Mouse (Mus musculus): ENCODE data around the gene Syt12. TPM values are rescaled to one million over a fixed set of nuclear protein-coding genes. Genes with fewer than 3 reads are reported as not detected.

The Syt12 gene
- polyA plus RNA-seq, 1 experiment from 2014 or later, result 0.17 TPM

DNA sequence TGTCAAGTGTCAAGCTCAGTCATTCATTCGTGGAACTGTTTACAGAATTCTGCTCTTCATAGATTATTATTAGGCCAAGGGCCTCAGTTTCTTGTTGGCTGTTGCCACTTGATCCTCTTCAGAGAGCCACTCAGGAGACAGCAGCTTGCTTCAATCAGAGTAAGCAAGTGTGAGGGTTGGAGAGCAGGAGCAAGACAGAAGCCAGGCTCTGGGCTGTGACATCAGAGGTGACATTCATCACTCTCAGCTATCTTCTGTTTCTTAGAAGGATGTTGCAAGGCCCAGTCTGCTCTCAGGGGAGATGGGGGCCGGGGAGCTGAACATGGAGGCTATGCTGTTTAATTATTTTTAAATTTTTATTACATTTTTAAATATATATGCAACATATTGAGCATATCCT, 25.5 kb upstream of the Syt12 start:
- Histone ChIP-seq H3K4me1 (replicated peaks) (peaks cover 24% of the 10 kb centered on the region), H3K4me2 (no peak overlapping the region), H3K9me3 (replicated peaks) (no peaks in the 10 kb centered on the region), H3K36me3 (no peaks in the 10 kb centered on the region), H3K9ac (no peak overlapping the region), H3K4me3 (replicated peaks) (no peak overlapping the region), H3K27me3 (no peaks in the 10 kb centered on the region), H3K27ac (no peak overlapping the region)
- DNase-seq (no peak), ATAC-seq (ENCODE audit: low read depth) (no peak)
- 54% methylated on average over 2 of the region's 2 CpGs for WGBS (ENCODE audit: insufficient replicate concordance)

DNA sequence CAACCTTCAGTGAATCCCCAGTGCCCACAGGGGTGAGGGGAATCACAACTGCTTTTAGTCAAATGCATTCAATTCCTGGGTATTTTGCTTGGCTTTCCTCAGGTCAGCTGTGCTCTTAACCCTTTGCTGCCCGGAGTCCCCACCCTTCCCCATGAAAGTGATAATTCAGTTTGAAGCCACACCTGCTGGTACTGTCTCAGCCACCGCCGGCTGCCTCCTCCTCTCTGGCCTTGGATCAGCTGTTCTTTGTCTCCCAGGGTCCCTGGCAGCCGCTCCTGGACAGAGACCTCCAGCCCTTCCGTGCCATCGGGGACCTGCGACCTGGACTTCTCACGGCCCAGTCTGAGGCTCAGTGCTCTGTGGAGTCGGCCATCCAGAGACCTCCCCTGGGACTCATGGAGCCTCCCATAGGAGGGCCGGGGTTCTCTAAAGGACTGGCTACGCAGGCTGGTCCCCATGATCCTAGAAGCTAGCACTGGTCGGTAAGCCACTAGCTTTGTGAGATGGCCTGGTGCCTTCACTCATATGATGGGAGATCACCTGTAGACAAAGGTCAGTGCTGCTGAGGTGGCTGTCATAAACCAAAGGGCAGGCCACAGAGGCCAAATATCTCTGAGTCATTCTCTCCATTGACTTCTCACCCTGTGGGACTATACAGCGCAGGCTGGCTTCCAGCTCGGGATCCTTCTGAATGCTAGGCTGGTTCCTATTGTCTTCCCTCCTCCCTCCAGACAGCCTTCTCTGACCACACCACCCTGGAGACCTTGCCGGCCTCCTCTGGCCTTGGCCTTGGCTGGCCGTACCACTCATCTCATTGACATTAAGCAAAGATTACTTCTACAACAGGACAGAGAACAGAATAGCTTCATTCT, 21.1 kb upstream of the Syt12 start, which contains the start of gene 2010003K11Rik:
Gene 2010003K11Rik (minus strand): TSS at position 522 of the 872 bp plus-strand sequence.
- WGBS (ENCODE audit: insufficient replicate concordance), result 60% methylated on average over 16 of the region's 16 CpGs
- H3K27me3 ChIP-seq, result 0 out of 2 replicates have a peak, but pooled peaks cover 3% of the 10 kb centered on the region
- H3K4me3 ChIP-seq (replicated peaks), result no peak within 1 kb of the TSS
- peaks cover 15% of the 10 kb centered on the region for H3K4me1 ChIP-seq (replicated peaks)
- no peaks in the 10 kb centered on the region for H3K9me3 ChIP-seq (replicated peaks)
- DNase-seq (no peak), ATAC-seq (ENCODE audit: low read depth) (no peak)
- H3K36me3 ChIP-seq, result no peaks in the 10 kb centered on the region
- peak within 1 kb of the TSS; percentile 34; the same call in 1 of the 2 replicates for H3K27ac ChIP-seq
- no peak within 1 kb of the TSS for H3K4me2 ChIP-seq
- no peak within 1 kb of the TSS for H3K9ac ChIP-seq

DNA sequence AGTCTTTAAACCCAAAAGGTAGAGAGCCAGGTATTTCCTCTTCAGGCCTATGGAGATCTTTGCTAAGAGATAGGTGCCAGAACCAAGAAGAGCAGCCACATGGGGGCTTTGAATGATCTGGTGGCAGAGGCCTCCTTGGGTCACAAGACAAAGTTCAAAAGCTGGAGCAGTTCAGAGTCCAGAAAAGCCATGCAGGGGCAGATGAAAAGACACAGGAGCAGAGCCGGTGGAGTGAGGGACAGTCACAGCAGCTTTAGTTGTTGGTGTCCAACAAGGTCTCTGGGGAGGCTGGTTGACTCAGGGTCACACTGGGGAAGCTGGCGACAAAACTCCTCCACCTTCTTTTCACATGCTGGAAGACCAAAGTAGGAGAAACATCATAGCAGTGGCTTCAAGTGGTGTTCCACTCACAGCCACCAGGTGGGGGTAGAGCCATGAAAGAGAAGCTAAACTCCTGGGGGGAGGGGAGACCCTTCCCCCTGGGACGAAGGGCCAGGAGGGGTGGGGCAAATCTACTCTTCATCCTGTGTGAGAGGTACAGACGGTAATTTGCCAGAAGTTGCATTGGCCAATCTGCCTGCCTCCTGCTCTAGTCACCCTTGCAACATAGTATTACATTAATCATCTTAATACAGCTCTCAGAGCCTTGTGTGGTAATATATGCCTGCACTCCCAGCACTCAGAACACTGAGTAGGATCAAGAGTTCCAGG, 20.2 kb upstream of the Syt12 start:
- H3K4me3 ChIP-seq (replicated peaks), result no peak overlapping the region
- no peak overlapping the region for H3K9ac ChIP-seq
- ATAC-seq (ENCODE audit: low read depth) (peak; percentile 19; the same call in 1 of the 2 replicates), DNase-seq (peak; percentile 48)
- H3K27me3 ChIP-seq, result 0 out of 2 replicates have a peak, but pooled peaks cover 3% of the 10 kb centered on the region
- H3K4me2 ChIP-seq, result no peak overlapping the region
- no peaks in the 10 kb centered on the region for H3K36me3 ChIP-seq
- peak overlapping the region; percentile 34 for H3K27ac ChIP-seq
- 0% methylated on average over 4 of the region's 4 CpGs for WGBS (ENCODE audit: insufficient replicate concordance)
- H3K9me3 ChIP-seq (replicated peaks), result no peaks in the 10 kb centered on the region
- H3K4me1 ChIP-seq (replicated peaks), result peaks cover 15% of the 10 kb centered on the region

DNA sequence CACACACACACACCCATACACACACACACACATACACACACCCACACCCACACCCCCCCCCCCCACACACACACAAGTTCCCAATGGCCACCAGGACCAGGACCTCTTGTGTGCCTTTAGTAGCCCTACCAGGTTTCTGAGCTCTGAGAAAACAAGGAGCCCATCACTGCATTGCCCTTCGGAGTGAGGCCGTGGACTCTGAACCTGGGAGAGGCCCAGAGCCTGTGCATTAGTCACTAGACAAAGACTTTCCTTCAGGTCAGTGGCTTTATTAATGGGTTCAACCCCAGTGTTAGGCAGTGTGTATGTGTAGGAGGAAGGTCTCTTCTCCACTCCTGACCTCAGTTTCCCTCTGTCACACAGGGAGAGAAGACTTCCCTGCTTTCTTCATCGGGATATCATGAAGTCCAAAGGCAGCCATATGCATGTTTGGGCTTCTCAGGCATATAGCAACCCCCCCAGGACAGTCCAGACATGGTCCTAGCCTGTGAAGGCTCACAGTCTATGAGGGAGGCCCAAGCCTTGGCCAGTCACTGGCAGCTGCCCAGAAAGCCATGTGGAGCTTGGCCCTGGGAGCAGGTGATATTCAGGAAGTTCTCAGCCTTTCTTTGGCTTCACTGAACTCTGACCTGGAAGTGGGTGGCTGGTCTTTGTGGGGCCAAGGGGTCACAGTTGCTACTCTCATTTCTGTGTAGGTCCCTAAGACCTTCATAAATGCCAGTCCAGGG, 19.5 kb upstream of the Syt12 start:
- H3K4me1 ChIP-seq (replicated peaks), result peaks cover 15% of the 10 kb centered on the region
- ATAC-seq (ENCODE audit: low read depth) (peak; percentile 21; the same call in 1 of the 2 replicates), DNase-seq (no peak)
- H3K4me2 ChIP-seq, result no peak overlapping the region
- no peak overlapping the region for H3K9ac ChIP-seq
- H3K4me3 ChIP-seq (replicated peaks), result no peak overlapping the region
- no peaks in the 10 kb centered on the region for H3K36me3 ChIP-seq
- H3K27ac ChIP-seq, result peak overlapping the region; percentile 34
- 61% methylated on average over 3 of the region's 3 CpGs for WGBS (ENCODE audit: insufficient replicate concordance)
- no peaks in the 10 kb centered on the region for H3K9me3 ChIP-seq (replicated peaks)
- H3K27me3 ChIP-seq, result 0 out of 2 replicates have a peak, but pooled peaks cover 3% of the 10 kb centered on the region

DNA sequence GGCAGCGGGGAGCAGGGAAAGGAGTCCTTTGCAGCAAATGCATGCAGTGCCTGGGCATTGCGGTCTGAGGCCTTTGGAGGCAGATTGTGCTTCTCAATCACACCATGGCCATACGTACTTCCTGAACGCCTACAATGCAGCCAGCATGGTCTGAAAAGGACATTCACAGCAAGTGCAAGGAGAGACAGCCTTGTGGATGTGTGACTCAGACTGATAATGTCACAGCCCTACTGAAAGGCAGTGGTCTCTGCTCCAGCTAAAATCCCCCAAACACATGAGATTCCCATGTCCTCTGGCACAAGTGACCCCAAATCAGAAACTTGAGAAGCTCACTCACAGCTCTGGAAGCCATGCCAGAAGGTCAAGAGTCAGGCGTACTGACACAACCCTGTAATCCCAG, 18.6 kb upstream of the Syt12 start:
- Histone ChIP-seq H3K27me3 (0 out of 2 replicates have a peak, but pooled peaks cover 3% of the 10 kb centered on the region), H3K9me3 (replicated peaks) (no peaks in the 10 kb centered on the region), H3K9ac (no peak overlapping the region), H3K36me3 (no peaks in the 10 kb centered on the region), H3K4me3 (replicated peaks) (no peak overlapping the region), H3K27ac (no peak overlapping the region), H3K4me2 (no peak overlapping the region), H3K4me1 (replicated peaks) (peaks cover 15% of the 10 kb centered on the region)
- WGBS (ENCODE audit: insufficient replicate concordance), result 64% methylated on average over 5 of the region's 5 CpGs
- DNase-seq, result no peak
- no peak for ATAC-seq (ENCODE audit: low read depth)

DNA sequence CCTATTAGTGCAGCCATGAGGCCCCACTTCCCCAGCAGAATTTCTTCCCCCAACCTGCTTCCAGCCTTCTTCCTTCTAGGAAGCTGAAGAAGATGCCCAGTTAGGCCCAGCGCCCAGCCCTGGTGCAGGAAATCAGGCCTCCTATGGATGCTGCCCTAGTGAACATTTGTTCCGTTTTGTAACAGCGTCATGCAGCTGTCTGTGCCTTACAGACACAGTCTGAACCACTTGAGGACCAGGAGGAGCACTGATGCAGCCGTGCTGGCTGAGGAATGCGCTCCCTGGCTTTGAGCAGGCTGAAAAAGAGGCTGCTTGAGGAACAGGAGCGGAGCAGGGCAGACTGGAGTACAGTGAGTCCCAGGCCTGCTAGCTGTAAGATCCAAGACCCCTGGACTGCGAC, 17.5 kb upstream of the Syt12 start:
- Histone ChIP-seq H3K27me3 (0 out of 2 replicates have a peak, but pooled peaks cover 3% of the 10 kb centered on the region), H3K9ac (no peak overlapping the region), H3K27ac (no peak overlapping the region), H3K4me1 (replicated peaks) (peaks cover 15% of the 10 kb centered on the region), H3K4me3 (replicated peaks) (no peak overlapping the region), H3K9me3 (replicated peaks) (no peaks in the 10 kb centered on the region), H3K4me2 (no peak overlapping the region), H3K36me3 (no peaks in the 10 kb centered on the region)
- ATAC-seq (ENCODE audit: low read depth) (no peak), DNase-seq (no peak)
- 65% methylated on average over 7 of the region's 7 CpGs for WGBS (ENCODE audit: insufficient replicate concordance)

DNA sequence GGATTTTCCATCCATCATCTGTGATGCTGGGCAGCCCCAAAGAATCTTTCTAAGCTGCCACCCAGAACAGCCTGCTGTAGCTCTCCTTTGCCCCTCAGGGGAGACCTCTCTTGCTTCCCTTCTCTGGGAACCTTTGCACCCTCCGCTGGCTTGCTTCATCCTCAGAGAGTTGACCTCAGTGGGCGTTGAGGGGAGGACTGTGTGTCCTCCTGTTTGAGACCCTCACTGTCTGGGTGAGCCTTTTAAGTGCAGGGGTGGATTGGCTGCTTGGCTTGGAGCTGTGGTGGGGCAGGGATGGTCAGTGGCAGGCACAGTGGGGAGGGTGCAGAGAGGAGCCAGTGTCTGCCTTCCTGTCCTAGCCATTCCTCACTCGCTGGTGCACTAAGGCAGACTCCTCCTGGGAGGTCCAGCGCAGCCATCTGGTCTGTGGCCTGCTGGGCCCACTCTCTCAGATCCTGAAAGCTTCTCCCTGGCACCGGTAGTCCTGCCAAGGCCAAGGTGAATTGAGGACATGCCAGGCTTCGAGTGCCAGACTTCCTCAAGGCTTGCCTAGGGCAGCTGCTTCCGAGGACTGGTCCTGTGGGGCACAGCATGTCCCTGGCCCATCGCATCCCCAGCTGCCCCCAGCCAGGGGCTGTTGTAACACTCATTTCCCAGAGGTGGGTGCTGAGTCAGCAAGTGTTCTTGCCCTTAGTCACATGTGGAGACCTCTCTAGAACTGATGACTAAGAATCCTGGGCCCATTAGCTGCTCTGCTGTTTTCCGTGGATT, 15.5 kb upstream of the Syt12 start:
- Histone ChIP-seq H3K27me3 (0 out of 2 replicates have a peak, but pooled peaks cover 3% of the 10 kb centered on the region), H3K9ac (no peak overlapping the region), H3K9me3 (replicated peaks) (no peaks in the 10 kb centered on the region), H3K27ac (no peak overlapping the region), H3K36me3 (no peaks in the 10 kb centered on the region), H3K4me3 (replicated peaks) (no peak overlapping the region), H3K4me1 (replicated peaks) (peaks cover 7% of the 10 kb centered on the region), H3K4me2 (no peak overlapping the region)
- no peak for DNase-seq
- WGBS (ENCODE audit: insufficient replicate concordance), result 54% methylated on average over 9 of the region's 9 CpGs
- no peak for ATAC-seq (ENCODE audit: low read depth)

DNA sequence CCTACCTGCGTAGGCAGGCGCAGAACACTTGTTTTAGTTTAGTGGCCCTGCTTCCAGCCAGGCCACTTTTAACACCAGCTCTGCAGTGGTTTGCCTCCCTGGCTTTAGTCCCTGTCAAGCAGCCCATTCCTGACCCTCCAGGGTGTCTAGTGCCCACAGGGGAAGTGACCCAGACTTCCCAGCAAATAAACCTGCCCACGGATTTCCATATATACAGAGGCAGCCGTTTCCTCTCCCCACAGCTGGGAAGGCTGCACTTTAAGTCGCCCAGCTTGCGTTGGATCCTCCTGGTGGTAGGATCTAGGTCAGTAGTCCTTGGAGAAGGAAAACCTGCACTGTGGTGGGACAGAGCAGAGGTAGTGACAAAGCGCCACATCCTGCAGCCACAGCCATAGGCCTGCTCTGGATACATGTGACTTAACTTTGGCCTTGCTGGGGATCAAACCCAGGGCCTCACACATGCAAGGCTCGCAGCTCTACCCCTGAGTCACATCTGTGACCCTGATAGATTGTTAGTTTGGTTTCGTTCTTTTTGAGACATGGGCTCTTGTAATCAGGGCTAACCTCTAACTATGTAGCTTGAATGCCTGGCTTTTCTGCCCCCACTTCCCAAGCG, 13.9 kb upstream of the Syt12 start:
- no peaks in the 10 kb centered on the region for H3K36me3 ChIP-seq
- DNase-seq, result no peak
- no peak overlapping the region for H3K27ac ChIP-seq
- H3K9me3 ChIP-seq (replicated peaks), result no peaks in the 10 kb centered on the region
- no peak for ATAC-seq (ENCODE audit: low read depth)
- no peak overlapping the region for H3K4me2 ChIP-seq
- WGBS (ENCODE audit: insufficient replicate concordance), result 64% methylated on average over 10 of the region's 10 CpGs
- 0 out of 2 replicates have a peak, but pooled peaks cover 3% of the 10 kb centered on the region for H3K27me3 ChIP-seq
- H3K4me3 ChIP-seq (replicated peaks), result no peak overlapping the region
- H3K4me1 ChIP-seq (replicated peaks), result no peaks in the 10 kb centered on the region
- no peak overlapping the region for H3K9ac ChIP-seq

DNA sequence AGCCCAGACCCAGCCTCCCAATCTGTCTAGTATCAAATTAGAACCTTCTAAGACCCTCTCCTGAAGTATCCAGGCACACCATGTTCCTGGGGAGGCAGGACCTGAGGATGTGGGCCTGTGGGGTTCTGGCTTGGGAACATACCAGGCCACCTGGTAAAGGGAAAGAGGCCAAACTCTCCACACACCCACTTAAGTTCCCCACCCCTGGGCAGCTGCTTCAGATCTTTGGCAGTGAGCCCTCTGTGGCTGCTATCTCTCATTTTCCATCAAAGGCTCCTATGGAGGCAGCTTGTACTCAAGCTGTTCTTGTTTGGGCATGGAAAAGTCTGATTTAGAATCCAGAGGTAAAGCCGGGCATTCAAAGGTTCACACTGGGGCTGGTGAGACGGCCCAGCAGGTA, 10.6 kb upstream of the Syt12 start:
- no peak overlapping the region for H3K4me2 ChIP-seq
- H3K27ac ChIP-seq, result no peak overlapping the region
- no peaks in the 10 kb centered on the region for H3K9me3 ChIP-seq (replicated peaks)
- H3K27me3 ChIP-seq, result no peaks in the 10 kb centered on the region
- H3K4me1 ChIP-seq (replicated peaks), result no peaks in the 10 kb centered on the region
- H3K4me3 ChIP-seq (replicated peaks), result no peak overlapping the region
- no peak overlapping the region for H3K9ac ChIP-seq
- no peaks in the 10 kb centered on the region for H3K36me3 ChIP-seq
- DNase-seq, result no peak
- 65% methylated on average over 2 of the region's 2 CpGs for WGBS (ENCODE audit: insufficient replicate concordance)
- ATAC-seq (ENCODE audit: low read depth), result no peak

DNA sequence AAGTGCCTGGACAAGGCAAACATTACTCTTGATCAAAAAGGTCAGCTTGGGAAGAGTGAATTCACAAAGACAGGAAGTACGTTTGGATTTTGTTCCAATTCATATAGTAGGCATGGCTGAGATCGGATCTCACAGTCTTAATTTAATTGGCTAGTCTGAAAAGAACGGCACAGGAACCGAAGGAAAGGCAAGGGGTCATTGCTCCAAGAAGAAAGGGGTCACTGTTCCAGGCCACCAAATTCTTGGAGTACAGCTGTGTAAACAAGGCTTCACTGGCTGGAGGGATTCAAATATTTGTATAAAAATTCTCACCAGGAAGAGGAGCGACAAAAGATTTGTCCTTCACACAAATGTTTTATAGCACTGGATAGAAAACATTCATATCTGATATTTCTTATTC, 7.8 kb upstream of the Syt12 start:
- Histone ChIP-seq H3K27ac (no peak overlapping the region), H3K9me3 (replicated peaks) (no peaks in the 10 kb centered on the region), H3K9ac (no peak overlapping the region), H3K4me3 (replicated peaks) (no peak overlapping the region), H3K27me3 (peaks cover 5% of the 10 kb centered on the region; the same call in 1 of the 2 replicates), H3K4me2 (no peak overlapping the region), H3K4me1 (replicated peaks) (no peaks in the 10 kb centered on the region), H3K36me3 (no peaks in the 10 kb centered on the region)
- ATAC-seq (ENCODE audit: low read depth) (no peak), DNase-seq (no peak)
- 61% methylated on average over 5 of the region's 5 CpGs for WGBS (ENCODE audit: insufficient replicate concordance)

All from liver, embryonic 13.5 days (tissue).